Mouse (Mus musculus) embryonic facial prominence, embryonic 15.5 days (tissue): ENCODE results near the gene Bak1. TPM values are rescaled to one million over a fixed set of nuclear protein-coding genes. Genes with fewer than 3 reads are reported as not detected.
"Not testable (repeated sequence)": the region's sequence is repeated elsewhere in the genome, so short reads cannot be mapped to it uniquely, and the experiment has no call there.

Source experiments
- ATAC-seq: fragments of 200-750 bp; cut with Nextera tagmentation; 2 replicates; pipeline ENCODE4 v1.8.0; 2017; ENCODE audit warnings: low read depth, moderate TSS enrichment; ENCODE audit not compliant: insufficient number of reproducible peaks, low FRiP score, low TSS enrichment
- H3K27ac ChIP-seq: fragments of 300-500 bp; sonication (generic); replicated peaks from 2 replicates; pipeline ENCODE4 v1.5.1; 2015; ENCODE audit warnings: mild to moderate bottlenecking, inconsistent platforms
- H3K27me3 ChIP-seq: fragments of 300-500 bp; sonication (generic); 2 replicates; pipeline ENCODE4 v1.6.1; 2015; ENCODE audit warnings: inconsistent platforms
- H3K36me3 ChIP-seq: fragments of 300-500 bp; sonication (generic); 2 replicates; pipeline ENCODE4 v1.6.1; 2015; ENCODE audit warnings: mild to moderate bottlenecking, inconsistent platforms
- H3K4me1 ChIP-seq: fragments of 300-500 bp; sonication (generic); 2 replicates; pipeline ENCODE4 v1.6.1; 2015; ENCODE audit warnings: inconsistent platforms
- H3K4me2 ChIP-seq: fragments of 300-500 bp; sonication (generic); replicated peaks from 2 replicates; pipeline ENCODE4 v1.6.1; 2015; ENCODE audit warnings: mild to moderate bottlenecking, inconsistent platforms
- H3K4me3 ChIP-seq: fragments of 300-500 bp; sonication (generic); replicated peaks from 2 replicates; pipeline ENCODE4 v1.5.1; 2015; ENCODE audit warnings: mild to moderate bottlenecking, inconsistent platforms
- H3K9ac ChIP-seq: fragments of 300-500 bp; sonication (generic); 2 replicates; pipeline ENCODE4 v1.6.1; 2015; ENCODE audit warnings: inconsistent platforms
- H3K9me3 ChIP-seq: fragments of 300-500 bp; sonication (generic); replicated peaks from 2 replicates; pipeline ENCODE4 v1.6.1; 2016; ENCODE audit warnings: inconsistent platforms
- WGBS: fragments of 180-500 bp; shearing (Covaris S2); methylation state at CpG from one replicate; pipeline ENCODE4 v1.1.7; 2015; 5-methylcytosine and 5-hydroxymethylcytosine counted together
- polyA plus RNA-seq: library from polyadenylated mRNA; unstranded; fragments of >200 nt; fragmentation: Nextera tagmentation; extraction: Ambion mirVana; gene quantifications from 2 replicates; pipeline ENCODE4 v1.2.1, GENCODE M21; 2015

Gene Bak1
- polyA plus RNA-seq, 1 experiment from 2014 or later: 7.3 TPM

DNA sequence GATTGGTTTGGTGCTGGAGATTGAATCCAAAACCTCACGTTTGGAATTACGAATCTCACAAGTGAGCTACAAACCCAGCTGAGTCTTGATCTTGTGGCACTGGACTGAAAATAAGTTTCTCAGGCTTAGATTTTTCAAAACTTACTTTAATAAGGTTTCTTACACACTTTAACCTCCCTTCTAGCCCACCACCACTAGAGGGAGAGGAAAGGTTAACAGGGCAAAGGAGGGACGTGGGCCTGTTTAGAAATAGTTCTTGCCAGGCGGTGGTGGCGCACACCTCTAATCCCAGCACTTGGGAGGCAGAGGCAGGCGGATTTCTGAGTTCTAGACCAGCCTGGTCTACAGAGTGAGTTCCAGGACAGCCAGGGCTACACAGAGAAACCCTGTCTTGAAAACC is 51.5 kb downstream of the Bak1 start:
- peaks cover 26% of the 10 kb centered on the region for H3K4me1 ChIP-seq
- peaks cover 48% of the 10 kb centered on the region for H3K36me3 ChIP-seq
- 88% methylated on average over 6 of the region's 6 CpGs for WGBS

DNA sequence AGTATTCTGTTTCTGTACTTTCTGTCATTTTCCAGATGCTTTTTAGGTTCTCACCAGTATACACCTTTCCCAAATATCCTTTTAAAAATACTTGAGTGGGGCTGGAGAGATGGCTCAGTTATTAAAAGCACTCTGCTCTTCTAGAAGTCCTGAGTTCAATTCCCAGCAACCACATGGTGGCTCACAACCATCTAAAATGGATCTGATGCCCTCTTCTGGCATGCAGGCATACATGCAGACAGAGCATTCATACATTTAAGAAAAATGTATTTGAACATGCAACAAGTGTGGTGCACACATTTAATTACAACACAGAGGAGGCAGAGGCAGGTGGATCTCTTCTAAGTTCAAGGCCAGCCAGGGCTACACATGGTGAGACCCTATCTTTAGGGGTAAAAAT is 53.4 kb downstream of the Bak1 start:
- Histone ChIP-seq H3K4me2 (no peak overlapping the region), H3K4me3 (no peak overlapping the region), H3K27ac (no peak overlapping the region), H3K36me3 (peaks cover 53% of the 10 kb centered on the region), H3K27me3 (no peaks in the 10 kb centered on the region), H3K4me1 (peaks cover 45% of the 10 kb centered on the region), H3K9ac (no peak overlapping the region), H3K9me3 (no peaks in the 10 kb centered on the region)
- ATAC-seq: no peak

More for the DNA sequence above, 51.5 kb downstream of the Bak1 start:
- not testable (repeated sequence) for H3K4me3 ChIP-seq, H3K9ac ChIP-seq, H3K4me2 ChIP-seq, H3K27ac ChIP-seq, ATAC-seq, H3K27me3 ChIP-seq, H3K9me3 ChIP-seq

DNA sequence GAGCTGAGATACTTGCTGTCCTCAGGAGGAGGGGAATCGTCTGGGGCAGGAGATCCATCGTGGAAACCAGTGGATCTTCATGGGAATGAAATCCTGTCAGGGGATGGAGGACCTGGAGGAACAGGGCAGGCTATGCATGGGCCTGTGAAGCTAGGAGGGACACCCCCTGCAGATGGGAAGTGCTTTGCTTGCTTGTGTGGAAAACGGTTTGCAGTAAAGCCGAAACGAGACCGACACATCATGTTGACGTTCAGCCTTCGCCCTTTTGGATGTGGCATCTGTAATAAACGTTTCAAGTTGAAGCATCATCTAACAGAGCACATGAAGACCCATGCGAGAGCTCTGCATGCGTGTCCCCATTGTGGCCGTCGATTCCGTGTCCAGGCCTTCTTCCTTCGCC is 54.3 kb downstream of the Bak1 start:
- ATAC-seq: no peak
- 93% methylated on average over 15 of the region's 15 CpGs for WGBS
- H3K36me3 ChIP-seq: peaks cover 53% of the 10 kb centered on the region

DNA sequence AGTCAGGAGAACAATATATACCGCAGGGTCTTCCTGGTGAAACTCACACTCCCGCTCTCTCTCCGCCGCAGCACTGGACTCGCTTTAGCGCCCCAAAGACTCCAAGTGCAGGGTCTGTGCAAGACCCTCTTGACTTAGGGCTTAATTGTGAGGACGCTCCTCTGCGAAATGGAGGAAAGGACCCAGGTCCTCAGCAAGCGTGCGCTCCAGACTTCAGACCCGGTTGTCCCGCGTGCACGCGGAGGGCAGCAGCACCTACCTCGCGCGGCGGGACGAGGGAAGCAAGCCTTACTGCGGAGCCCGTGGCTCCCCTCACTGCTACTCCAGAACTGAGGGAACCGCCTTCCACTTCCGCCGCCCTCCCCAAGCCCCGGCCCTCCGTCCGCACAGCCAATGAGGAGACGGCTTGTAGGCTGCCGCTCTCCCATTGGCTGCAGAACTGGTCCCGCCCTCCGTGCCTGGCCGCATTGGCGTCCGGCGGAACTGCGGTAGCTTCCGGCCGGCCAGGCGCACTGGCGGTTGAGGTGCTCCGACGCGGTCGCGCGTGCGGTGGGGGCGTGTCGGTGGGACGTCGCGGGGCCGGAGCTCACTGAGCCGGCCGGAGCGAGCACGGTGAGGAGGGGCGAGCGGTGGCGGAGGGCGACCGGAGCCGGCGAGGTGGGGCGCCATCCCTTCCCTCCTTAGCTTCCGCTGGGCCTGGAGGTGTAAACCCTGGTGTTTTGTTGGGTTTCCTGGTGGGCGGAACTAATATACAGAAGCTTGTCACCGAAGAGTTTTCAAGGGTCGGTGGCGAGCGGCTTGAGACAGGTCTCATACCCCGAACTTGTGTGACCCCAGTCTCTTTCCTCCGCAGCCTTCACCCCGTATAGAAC is 55.9 kb downstream of the Bak1 start, which contains the start of gene Zbtb9:
Zbtb9 (plus strand) TSS at position 465 of the 872 bp plus-strand sequence.
- Histone ChIP-seq H3K4me1 (peaks cover 45% of the 10 kb centered on the region), H3K36me3 (peaks cover 49% of the 10 kb centered on the region), H3K4me2 (peak within 1 kb of the TSS; percentile 83), H3K4me3 (peak within 1 kb of the TSS; percentile 85), H3K9me3 (no peaks in the 10 kb centered on the region), H3K27ac (peak within 1 kb of the TSS; percentile 93), H3K27me3 (no peaks in the 10 kb centered on the region), H3K9ac (peak within 1 kb of the TSS; percentile 76)
- under 1% methylated on average over 75 of the region's 75 CpGs for WGBS
- peak; percentile 99 for ATAC-seq

More for the DNA sequence above, 54.3 kb downstream of the Bak1 start:
- Histone ChIP-seq H3K27ac (no peak overlapping the region), H3K4me1 (peaks cover 45% of the 10 kb centered on the region), H3K4me2 (no peak overlapping the region), H3K27me3 (no peaks in the 10 kb centered on the region), H3K9me3 (no peaks in the 10 kb centered on the region), H3K9ac (no peak overlapping the region), H3K4me3 (peak overlapping the region; percentile 85)

DNA sequence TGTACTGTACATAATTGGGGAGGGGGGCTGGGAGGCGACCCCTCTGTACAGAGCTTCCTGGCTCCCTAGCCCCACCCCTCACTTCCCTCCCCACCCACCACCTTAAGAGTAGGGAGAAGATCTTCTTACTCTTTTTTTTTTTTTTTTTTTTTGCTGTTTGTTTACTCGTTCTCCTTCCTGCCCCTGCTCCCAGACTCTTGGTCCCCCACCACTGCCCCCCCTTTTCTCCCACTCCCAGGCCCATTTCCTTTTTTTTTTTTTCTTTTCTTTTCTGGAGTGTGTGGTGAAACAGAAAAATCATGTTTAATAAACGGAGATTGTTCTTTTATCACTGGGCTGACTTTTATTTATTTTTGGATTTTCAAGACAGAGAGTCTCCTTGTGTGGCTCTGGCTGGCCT is 56.7 kb downstream of the Bak1 start:
- Histone ChIP-seq H3K4me2 (peak overlapping the region; percentile 83), H3K4me1 (peaks cover 45% of the 10 kb centered on the region), H3K27ac (peak overlapping the region; percentile 93), H3K9me3 (no peaks in the 10 kb centered on the region), H3K36me3 (peaks cover 51% of the 10 kb centered on the region), H3K9ac (peak overlapping the region; percentile 76), H3K4me3 (peak overlapping the region; percentile 85), H3K27me3 (no peaks in the 10 kb centered on the region)
- ATAC-seq: no peak
- WGBS: 3% methylated on average over 3 of the region's 3 CpGs

DNA sequence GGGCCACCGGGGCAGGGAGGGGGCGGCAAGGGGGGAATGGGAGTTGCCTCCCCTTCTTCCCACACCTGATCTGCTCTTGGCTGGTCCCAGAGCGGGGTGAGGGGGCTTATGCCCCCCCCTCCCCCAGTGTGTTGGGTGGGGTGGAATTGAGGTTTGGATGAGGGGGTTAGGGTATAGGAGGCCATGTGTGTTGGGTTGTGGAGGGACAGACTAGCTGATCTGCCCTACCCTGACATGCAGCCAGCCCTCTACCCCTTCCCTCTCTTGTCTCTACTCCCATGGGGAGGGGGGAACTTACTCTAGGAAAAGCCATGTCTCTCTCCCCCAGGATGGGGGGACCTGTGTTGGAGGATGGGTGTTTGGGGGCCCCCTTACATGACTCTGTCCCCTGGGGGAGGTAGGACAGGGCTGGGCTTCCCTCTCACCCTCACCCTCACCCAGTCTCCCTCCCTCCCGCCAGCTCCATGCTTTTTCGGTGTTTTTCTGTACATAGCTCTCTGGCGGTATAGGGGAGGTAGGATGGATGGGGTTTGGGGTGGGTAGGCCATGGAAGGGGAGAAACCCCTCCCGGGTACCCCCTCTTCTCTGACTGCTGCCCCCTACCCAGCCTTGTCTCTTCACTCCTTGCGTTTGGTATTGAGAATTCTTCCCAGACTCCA is 57.4 kb downstream of the Bak1 start:
- H3K4me3 ChIP-seq: peak overlapping the region; percentile 85; the same call in 1 of the 2 replicates
- WGBS: 49% methylated on average over 7 of the region's 8 CpGs
- no peak overlapping the region for H3K9ac ChIP-seq
- ATAC-seq: no peak
- H3K36me3 ChIP-seq: peaks cover 49% of the 10 kb centered on the region
- H3K27me3 ChIP-seq: no peaks in the 10 kb centered on the region
- no peaks in the 10 kb centered on the region for H3K9me3 ChIP-seq
- peaks cover 45% of the 10 kb centered on the region for H3K4me1 ChIP-seq
- peak overlapping the region; percentile 83 for H3K4me2 ChIP-seq
- H3K27ac ChIP-seq: no peak overlapping the region; the same call in 1 of the 2 replicates

DNA sequence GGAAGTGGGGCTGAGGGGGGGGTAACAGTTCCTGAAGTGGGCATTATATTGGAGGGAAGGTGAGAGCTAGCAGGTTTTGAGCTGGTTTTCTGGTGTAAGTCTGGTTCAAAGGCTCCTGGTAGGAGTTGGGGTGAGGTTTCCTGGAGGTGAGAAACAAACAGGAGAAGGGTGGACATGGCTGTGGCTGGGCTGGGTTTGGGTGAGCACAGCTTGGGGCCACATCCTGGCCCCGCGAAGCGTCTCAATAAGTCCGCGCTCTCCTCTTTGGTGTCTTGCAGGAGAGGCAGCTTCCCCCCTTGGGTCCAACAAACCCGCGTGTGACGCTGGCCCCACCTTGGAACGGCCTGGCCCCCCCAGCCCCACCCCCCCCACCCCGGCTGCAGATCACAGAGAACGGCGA is 58.6 kb downstream of the Bak1 start:
- H3K4me3 ChIP-seq: no peak overlapping the region
- no peak overlapping the region for H3K9ac ChIP-seq
- peaks cover 36% of the 10 kb centered on the region for H3K4me1 ChIP-seq
- no peak overlapping the region for H3K4me2 ChIP-seq
- peak overlapping the region; percentile 60; the same call in 1 of the 2 replicates for H3K27ac ChIP-seq
- H3K36me3 ChIP-seq: peaks cover 49% of the 10 kb centered on the region
- H3K9me3 ChIP-seq: no peaks in the 10 kb centered on the region
- ATAC-seq: no peak
- H3K27me3 ChIP-seq: no peaks in the 10 kb centered on the region
- 69% methylated on average over 12 of the region's 12 CpGs for WGBS

Other genes starting within 250 kb of the Bak1 start
- 47.8 and 49.6 TPM in 2 replicates for gene Bnip1, start 247.9 kb downstream of the Bak1 start, polyA plus RNA-seq
- gene Nkx2-5, start 184.0 kb downstream of the Bak1 start, polyA plus RNA-seq: 8.8 and 11.4 TPM in 2 replicates
- 6.5 and 7.4 TPM in 2 replicates for gene Kifc5b, start 111.9 kb downstream of the Bak1 start, polyA plus RNA-seq
- 13.6 and 17.4 TPM in 2 replicates for gene Phf1, start 96.0 kb downstream of the Bak1 start, polyA plus RNA-seq
- 172 and 180 TPM in 2 replicates for gene Cuta, start 89.4 kb downstream of the Bak1 start, polyA plus RNA-seq
- 2.2 and 3.2 TPM in 2 replicates for gene Syngap1, start 87.8 kb downstream of the Bak1 start, polyA plus RNA-seq
- gene Zbtb9, start 55.8 kb downstream of the Bak1 start, polyA plus RNA-seq: 13.8 and 15.6 TPM in 2 replicates
- 5.3 TPM in 2 replicates for gene Itpr3, start 28.3 kb upstream of the Bak1 start, polyA plus RNA-seq
- 301 and 312 TPM in 2 replicates for gene Uqcc2, start 104.9 kb upstream of the Bak1 start, polyA plus RNA-seq
- 0.81 and 0.91 TPM in 2 replicates for gene Ip6k3, start 138.8 kb upstream of the Bak1 start, polyA plus RNA-seq
- gene Lemd2, start 175.5 kb upstream of the Bak1 start, polyA plus RNA-seq: 17.3 and 18.7 TPM in 2 replicates